Mouse (Mus musculus) megakaryocyte, embryonic 14.5 days (primary cell): ENCODE measurements at regions not wholly inside any gene's neighbourhood (a gene's known extent, or its start where the extent isn't known, plus 50 kb on each side); places are given as distances from the start of the nearest gene placed in this dataset.

ENCODE experiments used
- H3K27me3 ChIP-seq: replicated peaks from 2 replicates; pipeline ENCODE3; 2012; ENCODE audit warnings: inconsistent platforms
- H3K36me3 ChIP-seq: replicated peaks from 2 replicates; pipeline ENCODE3; 2012; ENCODE audit warnings: low read length, inconsistent platforms, mixed read lengths
- H3K4me1 ChIP-seq: 2 replicates; pipeline ENCODE4 v1.6.1; 2012; ENCODE audit warnings: inconsistent platforms
- H3K4me3 ChIP-seq: replicated peaks from 2 replicates; pipeline ENCODE3; 2012; ENCODE audit warnings: moderate library complexity, mild to moderate bottlenecking, inconsistent platforms
- H3K9me3 ChIP-seq: 2 replicates; pipeline ENCODE4 v1.6.1; 2012; ENCODE audit warnings: inconsistent platforms
- FLI1 ChIP-seq: IDR thresholded peaks from 2 replicates; pipeline ENCODE4 v1.6.1; 2012; ENCODE audit warnings: low read length, inconsistent platforms, mixed read lengths
- GATA1 ChIP-seq: IDR thresholded peaks from 3 replicates; pipeline ENCODE4 v1.6.1; 2012; ENCODE audit warnings: mixed read lengths, low read length, inconsistent platforms, borderline replicate concordance

DNA sequence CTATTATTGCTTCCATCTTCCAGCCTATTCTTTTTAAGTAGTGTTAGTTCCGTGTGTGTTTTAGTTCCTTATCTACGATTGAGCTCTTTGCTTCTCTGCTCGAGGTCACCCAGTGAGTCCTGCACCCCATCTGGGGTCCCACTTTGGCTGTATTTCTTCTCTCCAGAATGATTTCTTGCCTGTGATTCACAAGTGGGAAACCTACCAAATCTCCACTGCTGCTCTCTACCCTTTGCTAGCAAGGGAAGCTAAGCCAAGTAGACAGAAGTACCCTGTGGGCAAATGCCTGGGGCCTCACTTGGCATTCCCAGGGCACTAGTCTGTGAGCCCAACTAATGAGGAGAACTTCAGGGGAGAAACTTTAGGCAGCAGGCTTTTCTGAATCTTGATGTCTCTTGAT, 142.5 kb upstream of the Slc30a5 start:
- H3K4me3 ChIP-seq: no peak overlapping the region
- peaks cover 4% of the 10 kb centered on the region for H3K27me3 ChIP-seq
- peaks cover 4% of the 10 kb centered on the region for H3K9me3 ChIP-seq
- TF ChIP-seq GATA1 (no peak), FLI1 (no peak)
- H3K4me1 ChIP-seq: no peaks in the 10 kb centered on the region
- no peaks in the 10 kb centered on the region for H3K36me3 ChIP-seq

DNA sequence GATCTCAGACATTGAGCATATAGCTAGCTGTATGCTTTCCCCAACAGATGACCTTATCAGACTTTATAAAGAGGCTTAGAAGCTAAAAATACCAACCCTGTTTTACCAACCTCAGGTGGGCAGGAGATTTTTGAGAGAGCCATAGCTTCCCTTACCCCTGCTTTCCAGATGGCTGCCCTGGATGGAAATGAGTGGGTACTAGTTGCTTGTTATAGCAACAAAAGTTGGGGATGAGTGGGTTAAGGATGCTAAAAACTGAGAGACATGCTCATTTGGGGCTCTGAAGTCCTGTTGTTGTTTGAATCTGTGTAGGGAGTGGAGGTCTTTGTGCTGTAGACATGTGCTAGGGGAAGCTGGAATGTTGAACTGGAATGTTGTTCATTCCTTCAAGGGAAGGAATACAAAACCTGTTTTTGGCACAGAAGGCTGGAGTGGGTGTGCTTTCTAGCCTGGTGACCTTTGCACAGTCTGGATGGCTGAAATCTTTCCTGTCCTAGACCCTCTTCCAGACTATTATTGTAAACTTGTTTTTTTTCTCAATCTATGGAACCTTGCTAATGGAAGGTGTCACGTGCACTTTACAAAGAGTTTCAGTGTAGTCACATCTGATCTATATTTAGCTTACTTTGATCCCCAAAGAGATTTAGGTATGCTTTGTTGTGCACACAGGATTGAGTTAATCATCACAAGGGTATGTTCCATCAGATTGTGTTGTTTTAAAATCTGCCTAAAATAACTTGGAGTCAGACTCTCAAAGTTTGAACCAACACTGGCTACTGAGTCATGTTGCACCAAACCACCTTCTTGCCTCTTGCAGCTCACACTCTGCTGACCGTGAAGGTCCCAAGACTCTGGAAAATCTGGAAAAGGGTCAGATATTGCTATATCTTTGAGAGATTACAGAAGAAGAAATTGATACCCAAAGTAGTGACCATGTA, 138.1 kb upstream of the Slc30a5 start:
- H3K9me3 ChIP-seq: peaks cover 4% of the 10 kb centered on the region
- H3K4me3 ChIP-seq: no peak overlapping the region
- peaks cover 4% of the 10 kb centered on the region for H3K27me3 ChIP-seq
- no peaks in the 10 kb centered on the region for H3K36me3 ChIP-seq
- no peaks in the 10 kb centered on the region for H3K4me1 ChIP-seq
- no peak for TF ChIP-seq FLI1
- TF ChIP-seq GATA1: no peak

- Histone ChIP-seq H3K9me3 (no peaks in the 10 kb centered on the region), H3K36me3 (no peaks in the 10 kb centered on the region), H3K4me3 (no peak overlapping the region), H3K4me1 (peaks cover 5% of the 10 kb centered on the region), H3K27me3 (peaks cover 9% of the 10 kb centered on the region)
- TF ChIP-seq GATA1: no peak
- TF ChIP-seq FLI1: no peak
These were observed 129.7 kb upstream of the Slc30a5 start for GRCm38 (mm10) chr13:100962811-100963540.

DNA sequence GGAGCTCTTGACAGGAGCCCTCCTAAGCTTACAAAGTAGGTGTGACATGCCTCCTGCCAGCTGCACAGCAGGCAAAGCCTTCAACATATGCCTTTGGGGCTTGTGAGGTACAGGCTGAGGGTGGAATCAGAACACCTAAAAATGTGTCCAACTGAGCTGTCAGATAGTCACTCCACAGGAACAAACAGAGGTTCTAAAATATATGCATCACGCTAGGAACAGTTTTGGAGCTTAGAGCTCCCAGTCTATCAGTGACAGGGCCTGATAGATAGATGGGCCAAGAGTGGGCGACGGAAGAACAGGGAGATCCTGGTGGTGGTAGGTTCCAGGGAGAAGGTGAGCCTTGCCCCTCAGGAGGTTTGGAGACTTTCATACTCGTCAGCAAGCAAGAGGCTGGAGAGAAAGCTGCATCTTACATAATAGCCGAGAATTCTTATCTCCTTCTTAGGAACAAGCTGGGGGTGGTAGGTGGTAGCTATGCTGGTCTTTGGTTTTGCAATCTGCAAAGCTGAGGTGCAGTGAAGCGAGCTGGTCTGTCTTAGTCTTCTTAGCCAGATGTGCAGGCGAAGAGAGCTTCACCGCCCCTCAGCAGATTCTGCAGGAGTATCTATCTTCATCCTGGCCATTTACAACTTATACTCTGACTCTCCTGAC, 121.5 kb upstream of the Slc30a5 start:
- H3K4me3 ChIP-seq: no peak overlapping the region

DNA sequence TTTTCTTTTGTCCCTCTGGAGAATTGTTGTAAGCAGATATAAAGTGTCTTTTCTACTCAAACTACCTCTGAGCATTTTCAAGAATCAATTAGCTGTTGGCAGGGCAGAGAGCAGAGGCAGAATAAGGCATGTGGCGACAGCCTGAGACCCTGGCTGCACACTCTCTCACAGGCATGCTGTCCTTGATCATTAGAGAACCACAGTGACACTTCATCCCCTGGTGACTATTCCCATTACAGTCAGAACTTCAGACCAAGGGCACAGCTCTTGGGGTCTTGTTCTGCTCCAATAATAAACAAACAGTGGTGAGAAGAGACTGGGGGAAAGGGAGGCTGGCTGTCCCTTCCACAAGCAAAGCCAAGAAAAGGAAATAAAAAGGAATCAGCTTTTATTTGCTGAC, 120.9 kb upstream of the Slc30a5 start:
- Histone ChIP-seq H3K4me1 (peaks cover 18% of the 10 kb centered on the region), H3K9me3 (0 out of 2 replicates have a peak, but pooled peaks cover 2% of the 10 kb centered on the region), H3K36me3 (no peaks in the 10 kb centered on the region), H3K4me3 (no peak overlapping the region), H3K27me3 (peaks cover 4% of the 10 kb centered on the region)
- TF ChIP-seq GATA1: no peak
- TF ChIP-seq FLI1: no peak

More for the DNA sequence above, 121.5 kb upstream of the Slc30a5 start:
- peaks cover 18% of the 10 kb centered on the region for H3K4me1 ChIP-seq
- H3K9me3 ChIP-seq: 0 out of 2 replicates have a peak, but pooled peaks cover 2% of the 10 kb centered on the region
- peaks cover 8% of the 10 kb centered on the region for H3K27me3 ChIP-seq
- H3K36me3 ChIP-seq: no peaks in the 10 kb centered on the region
- TF ChIP-seq GATA1: no peak
- no peak for TF ChIP-seq FLI1

DNA sequence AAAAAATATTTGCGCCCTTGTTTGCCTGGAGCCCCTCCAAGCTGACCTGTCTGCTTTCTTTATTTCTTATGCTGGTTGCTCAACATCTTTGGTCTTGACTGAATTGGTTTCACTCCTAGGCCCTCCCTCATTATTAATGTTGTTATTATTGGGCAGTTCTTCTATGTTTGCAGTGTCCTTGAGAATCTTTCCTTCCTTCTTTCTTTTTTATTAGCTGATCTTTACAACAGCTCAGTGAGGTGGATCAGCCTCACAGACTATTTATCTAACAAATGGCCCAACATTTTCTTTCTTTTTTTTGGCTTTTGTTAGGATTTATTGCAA, 117.9 kb upstream of the Slc30a5 start:
- Histone ChIP-seq H3K4me3 (no peak overlapping the region), H3K4me1 (peaks cover 13% of the 10 kb centered on the region), H3K36me3 (no peaks in the 10 kb centered on the region), H3K9me3 (no peaks in the 10 kb centered on the region), H3K27me3 (peaks cover 3% of the 10 kb centered on the region)
- TF ChIP-seq GATA1 (no peak), FLI1 (no peak)

- Histone ChIP-seq H3K4me1 (peaks cover 13% of the 10 kb centered on the region), H3K9me3 (no peaks in the 10 kb centered on the region), H3K4me3 (no peak overlapping the region), H3K36me3 (no peaks in the 10 kb centered on the region), H3K27me3 (peaks cover 3% of the 10 kb centered on the region)
- TF ChIP-seq GATA1 (no peak), FLI1 (no peak)
These were observed 117.3 kb upstream of the Slc30a5 start for GRCm38 (mm10) chr13:100950348-100951184.

DNA sequence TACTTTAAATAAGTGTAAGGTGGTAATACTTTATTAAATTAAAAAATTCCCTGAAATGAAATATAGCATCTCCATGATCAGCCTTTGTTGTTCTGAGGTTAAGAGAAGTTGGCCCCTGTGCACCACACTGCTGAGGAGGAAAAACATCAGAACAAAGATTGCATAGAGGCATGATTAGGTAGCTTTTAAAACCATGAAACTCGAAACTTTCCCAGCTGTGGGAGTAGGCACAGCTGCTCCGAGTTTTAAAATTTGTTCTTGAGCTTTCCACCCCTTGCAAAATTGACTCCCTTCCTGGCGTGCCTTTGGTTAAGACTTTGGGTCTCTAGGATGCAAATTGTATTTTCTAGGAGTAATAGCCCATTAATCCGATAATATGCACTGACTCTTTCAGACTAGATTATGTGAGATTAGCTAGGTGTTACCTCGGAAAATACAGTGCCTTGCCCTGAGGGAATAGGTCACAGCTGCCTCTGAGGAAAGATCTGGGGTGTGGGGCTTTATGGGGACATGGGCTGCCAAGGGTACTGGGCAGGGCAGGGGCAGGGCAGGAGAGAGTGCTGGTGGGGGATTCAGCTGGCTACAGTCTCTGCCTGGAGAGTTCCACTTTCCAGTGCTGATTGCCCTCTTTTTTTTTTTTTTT, 110.1 kb upstream of the Slc30a5 start:
- H3K36me3 ChIP-seq: no peaks in the 10 kb centered on the region
- TF ChIP-seq GATA1 (no peak), FLI1 (no peak)
- H3K4me1 ChIP-seq: peaks cover 16% of the 10 kb centered on the region
- H3K27me3 ChIP-seq: no peaks in the 10 kb centered on the region
- H3K9me3 ChIP-seq: no peaks in the 10 kb centered on the region
- no peak overlapping the region for H3K4me3 ChIP-seq

GRCm38 (mm10) chr13:100940791-100941190, 107.6 kb upstream of the Slc30a5 start:
- Histone ChIP-seq H3K36me3 (no peaks in the 10 kb centered on the region), H3K9me3 (no peaks in the 10 kb centered on the region), H3K27me3 (peaks cover under 1% of the 10 kb centered on the region), H3K4me3 (no peak overlapping the region), H3K4me1 (peaks cover 16% of the 10 kb centered on the region)
- TF ChIP-seq FLI1 (no peak), GATA1 (no peak)
